Comparison of ENCODE assay signal across 24 mouse cellular contexts in genomic region chr6:94615936-94616335, GRCm38 (mm10).
"Had no signal": no experiment of that assay in that cellular context is flagged by ENCODE, and none has a peak within 500 bp of the region (broad histone marks: within the 10 kb centered on the region; RNA-seq: fewer than 3 reads in every experiment).

No protein-coding gene starts in this region.

- DNase-seq: forebrain, postnatal 0 days; gastrocnemius, postnatal 10 days; gastrocnemius, postnatal 25 days; heart, adult 18-20 months; heart, postnatal 10 days; heart, postnatal 4 days; liver; liver, embryonic 13.5 days; liver, postnatal 0 days; lung, adult 2 months had no signal

- H3K27me3 ChIP-seq: heart, embryonic 12.5 days; hindbrain, embryonic 12.5 days; intestine, embryonic 15.5 days; limb, embryonic 12.5 days; liver, embryonic 13.5 days; liver, embryonic 15.5 days had no signal

- H3K27ac ChIP-seq: heart, embryonic 10.5 days; hindbrain, embryonic 10.5 days; hindbrain, embryonic 12.5 days; hindbrain, embryonic 14.5 days; intestine, embryonic 15.5 days; left cerebral cortex, adult 2 months; limb, embryonic 10.5 days; limb, embryonic 12.5 days; liver, embryonic 13.5 days; liver, embryonic 15.5 days had no signal

- H3K4me2 ChIP-seq: heart, embryonic 12.5 days; hindbrain, embryonic 12.5 days; hindbrain, embryonic 14.5 days; intestine, embryonic 15.5 days; limb, embryonic 12.5 days; liver, embryonic 11.5 days; liver, embryonic 13.5 days; liver, embryonic 15.5 days had no signal

- H3K4me3 ChIP-seq: heart, embryonic 10.5 days; heart, embryonic 12.5 days; hindbrain, embryonic 10.5 days; hindbrain, embryonic 12.5 days; intestine, embryonic 15.5 days; left cerebral cortex, adult 2 months; limb, embryonic 10.5 days; limb, embryonic 12.5 days; liver, embryonic 13.5 days; liver, embryonic 15.5 days had no signal

- H3K4me1 ChIP-seq: intestine, embryonic 15.5 days; liver, embryonic 13.5 days; liver, embryonic 15.5 days had no signal

- H3K9ac ChIP-seq: forebrain, postnatal 0 days; heart, embryonic 12.5 days; hindbrain, embryonic 12.5 days; hindbrain, embryonic 14.5 days; intestine, embryonic 15.5 days; limb, embryonic 12.5 days; liver, embryonic 13.5 days; liver, embryonic 15.5 days; liver, postnatal 0 days had no signal

- H3K9me3 ChIP-seq: heart, embryonic 10.5 days; heart, embryonic 12.5 days; hindbrain, embryonic 10.5 days; hindbrain, embryonic 12.5 days; intestine, embryonic 15.5 days; limb, embryonic 10.5 days; limb, embryonic 12.5 days; liver, embryonic 13.5 days; liver, embryonic 15.5 days had no signal

- H3K36me3 ChIP-seq: liver, embryonic 15.5 days had no signal

- ATAC-seq: forebrain, postnatal 0 days; hindbrain, embryonic 16.5 days; inflammation-experienced regulatory T-cells, adult 6 months; intestine, embryonic 15.5 days; intestine, postnatal 0 days; liver, postnatal 0 days had no signal
